Mouse (Mus musculus) v-Abl transformed pro-B cells (cell line): ENCODE results near the gene U2af2.

Source experiments
- in situ Hi-C, 2 experiments: fragments of 400-800 bp; cut with MboI; formaldehyde crosslinking; loops; one replicate each; pipeline ENCODE4 v1.15.1; 2025; ENCODE audit not compliant: unreplicated experiment in 2 of 2

Gene U2af2

DNA sequence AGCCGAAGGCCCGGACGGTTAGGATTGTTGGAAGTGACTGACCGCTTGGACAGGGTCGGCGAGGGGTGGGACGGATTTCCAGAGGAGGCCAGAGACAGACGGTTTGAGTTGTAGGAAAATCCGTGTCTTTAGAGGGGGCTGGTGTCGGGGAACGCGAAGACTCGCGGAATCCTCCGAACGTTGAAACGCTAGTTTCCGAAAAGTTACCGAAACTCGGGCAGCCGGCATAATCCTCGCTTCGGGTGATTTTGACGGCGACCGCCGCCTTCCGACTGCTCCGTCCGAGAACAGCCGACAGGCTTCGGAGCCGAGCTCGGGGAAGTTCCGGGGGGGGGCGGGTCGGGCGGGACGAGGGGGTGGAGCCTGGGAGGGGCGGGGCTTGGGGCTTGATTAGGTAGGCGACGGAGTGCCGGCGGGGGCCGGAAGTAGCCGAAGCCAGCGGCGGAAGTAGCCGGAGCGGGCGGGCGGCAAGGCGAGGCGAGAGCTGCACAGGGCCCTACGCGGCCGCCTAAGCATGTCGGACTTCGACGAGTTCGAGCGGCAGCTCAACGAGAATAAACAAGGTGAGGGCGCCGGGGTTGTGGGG, at the start of gene U2af2:
U2af2 (plus strand) TSS at position 370 of the 586 bp plus-strand sequence.
- in situ Hi-C loops, result loop anchor here (10.0 to 25.0 kb wide), 2 partner anchors 400 to 1093 kb away; partner anchors contain the start of genes Ppp6r1 (in 1 of the 2) and Zfp787 (in 1 of the 2)

DNA sequence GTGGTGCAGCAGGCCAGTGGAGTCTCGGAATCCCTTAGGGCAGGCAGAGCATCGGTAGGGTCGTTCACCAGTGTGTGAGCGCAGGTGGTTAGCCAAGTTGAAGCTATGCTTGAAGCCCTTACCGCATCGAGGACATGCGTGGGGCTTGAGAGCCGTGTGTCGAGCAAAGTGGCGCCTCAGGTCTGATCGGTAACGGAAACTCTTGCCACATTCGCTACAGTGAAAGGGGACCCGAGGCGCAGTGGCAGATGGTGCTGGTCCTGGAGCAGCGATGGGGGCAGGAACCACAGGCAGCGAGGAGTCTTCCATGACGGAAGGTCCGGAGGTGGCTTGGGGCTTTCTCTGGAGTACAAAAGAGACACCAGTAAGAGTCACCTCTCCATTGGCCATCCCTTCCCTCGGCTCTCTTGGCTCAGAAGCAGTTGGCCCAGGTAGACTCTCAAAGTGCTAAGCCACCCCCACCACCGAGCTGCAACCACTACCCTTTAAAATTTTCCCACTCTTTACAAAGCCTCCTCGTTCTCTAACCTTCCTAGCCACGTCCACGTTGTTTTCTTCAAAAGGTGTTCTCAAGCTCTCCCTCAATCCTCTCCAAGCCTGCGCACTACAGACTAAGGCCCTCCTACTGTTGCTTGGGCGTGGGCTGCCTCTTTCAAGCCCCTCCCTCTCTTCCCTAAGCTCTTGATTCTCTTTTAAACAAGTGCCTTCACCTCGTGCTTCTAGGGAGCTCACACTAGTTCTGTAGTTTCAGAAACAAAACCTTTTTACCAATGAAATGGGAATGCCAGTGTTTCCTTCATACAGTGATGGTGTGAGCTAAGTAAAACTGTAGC, 49.0 kb upstream of the U2af2 start:
- in situ Hi-C loops, result loop anchor here in 1 of 2 experiments (10.0 kb wide), 1 partner anchor 1142 kb away; the partner anchor contains the start of gene Zfp787

GRCm38 (mm10) chr7:5014251-5015117, 47.5 kb upstream of the U2af2 start, which contains the start of the genes Zfp524 and Fiz1:
Gene Zfp524, plus strand, starts transcription at chr7:5014415.
Gene Fiz1, minus strand, starts transcription at chr7:5014697.
- in situ Hi-C loops, result loop anchor here in 1 of 2 experiments (10.0 kb wide), 1 partner anchor 1140 kb away; the partner anchor contains the start of gene Zfp787

- in situ Hi-C loops, result loop anchor here in 1 of 2 experiments (10.0 kb wide), 1 partner anchor 1139 kb away; the partner anchor contains the start of gene Zfp787
These were observed 46.6 kb upstream of the U2af2 start, which contains the start of gene Gm44973 for GRCm38 (mm10) chr7:5015118-5016001. Gene Gm44973, plus strand, starts transcription at chr7:5015496.

- in situ Hi-C loops, result loop anchor here in 1 of 2 experiments (10.0 kb wide), 1 partner anchor 1139 kb away; the partner anchor contains the start of gene Zfp787
These were observed 45.9 kb upstream of the U2af2 start for GRCm38 (mm10) chr7:5016057-5016456.

DNA sequence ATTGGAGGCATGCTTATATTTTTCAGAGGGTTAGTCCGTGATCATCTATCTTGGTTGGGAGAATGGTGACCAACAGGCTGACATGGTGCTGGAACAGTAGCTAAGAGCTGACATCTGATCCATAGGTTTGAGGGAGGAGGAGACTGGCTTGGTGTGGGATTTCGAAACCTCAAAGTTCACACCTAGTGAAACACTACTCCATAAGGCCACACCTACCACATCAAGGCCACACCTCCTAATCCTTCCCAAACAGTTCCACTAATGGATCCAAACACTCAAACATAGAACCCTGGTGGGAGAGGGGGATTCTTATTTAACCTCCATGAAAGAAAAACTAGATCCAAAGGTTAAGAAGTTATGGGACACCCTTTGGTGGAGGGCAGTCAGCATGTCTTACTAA, 45.0 kb upstream of the U2af2 start:
- in situ Hi-C loops, result loop anchor here in 1 of 2 experiments (10.0 kb wide), 1 partner anchor 1138 kb away; the partner anchor contains the start of gene Zfp787

DNA sequence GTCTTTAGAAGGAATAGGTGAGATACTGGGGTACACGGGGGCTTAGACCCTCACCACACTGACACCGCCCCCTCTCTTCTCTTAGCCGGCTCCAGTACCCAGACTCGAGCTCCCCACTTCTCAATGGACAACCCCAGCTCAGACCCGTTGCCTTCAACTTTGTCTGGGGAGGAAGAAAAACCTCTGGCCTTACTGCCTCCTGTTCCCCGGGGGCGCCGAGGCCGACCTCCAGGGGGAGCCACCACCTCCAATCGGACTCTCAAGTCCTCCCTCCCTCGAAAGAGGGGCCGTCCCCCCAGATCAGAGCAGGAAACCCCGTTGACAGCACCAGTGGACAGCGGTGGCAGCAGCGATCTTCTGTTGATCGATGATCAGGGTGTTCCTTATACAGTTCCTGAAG, 44.6 kb upstream of the U2af2 start:
- in situ Hi-C loops, result loop anchor here in 1 of 2 experiments (10.0 kb wide), 1 partner anchor 1137 kb away; the partner anchor contains the start of gene Zfp787

DNA sequence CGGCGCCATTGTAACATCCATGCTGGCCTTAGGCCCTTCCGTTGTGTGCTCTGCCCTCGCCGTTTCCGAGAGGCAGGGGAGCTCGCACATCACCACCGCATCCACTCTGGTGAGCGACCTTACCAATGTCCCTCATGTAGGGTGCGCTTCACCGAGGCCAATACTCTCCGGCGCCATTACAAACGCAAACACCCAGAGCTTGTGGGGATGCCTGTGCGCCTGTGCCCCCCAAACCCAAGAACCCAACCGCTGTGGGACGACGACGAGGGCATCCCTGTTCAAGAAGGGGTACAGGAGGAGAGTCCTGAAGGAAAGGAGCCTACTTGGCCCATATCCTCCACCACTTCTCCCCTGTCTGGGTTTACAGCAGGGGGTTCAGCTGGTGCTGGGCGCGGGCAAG, 44.0 kb upstream of the U2af2 start:
- in situ Hi-C loops, result loop anchor here in 1 of 2 experiments (10.0 kb wide), 1 partner anchor 1137 kb away; the partner anchor contains the start of gene Zfp787

GRCm38 (mm10) chr7:5019576-5019975, 42.4 kb upstream of the U2af2 start:
- in situ Hi-C loops, result loop anchor here in 1 of 2 experiments (10.0 kb wide), 1 partner anchor 1135 kb away; the partner anchor contains the start of gene Zfp787

DNA sequence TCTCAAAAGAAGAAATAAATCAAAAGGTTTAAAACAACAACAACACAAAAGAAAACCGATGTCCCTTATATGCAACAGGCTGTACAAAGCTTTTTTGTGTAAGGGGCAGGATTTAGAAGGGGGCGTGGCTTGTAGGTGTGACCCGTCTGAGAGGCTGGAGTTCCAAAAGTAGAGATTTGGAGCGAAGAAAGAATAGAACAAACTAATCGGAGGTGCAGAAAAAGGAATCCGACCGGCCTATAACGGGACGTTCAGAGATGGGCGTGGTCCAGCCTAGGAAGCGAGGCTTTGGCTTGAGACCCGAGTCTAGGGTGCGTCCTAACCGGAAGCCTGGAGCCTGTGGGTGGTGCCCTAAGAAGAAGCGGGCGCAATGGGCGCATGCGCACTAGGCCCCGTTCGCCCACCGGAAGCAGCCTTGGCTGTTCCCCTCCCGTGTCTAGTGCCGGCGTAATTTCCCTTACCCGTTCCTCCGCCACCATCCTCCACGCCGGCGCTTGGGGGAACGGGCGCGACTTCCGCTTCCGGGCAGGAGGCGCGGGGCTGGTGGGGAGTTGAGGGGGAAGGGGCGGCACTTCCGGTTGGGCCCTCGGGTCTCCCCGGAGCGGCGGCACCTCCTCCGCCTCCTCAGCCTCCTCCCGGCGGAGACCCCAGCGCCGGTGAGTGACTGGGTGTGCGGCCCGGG, 41.8 kb upstream of the U2af2 start, which contains the start of the genes Zfp865 and Ccdc106:
Zfp865 (plus strand) TSS at position 377 of the 682 bp plus-strand sequence.
Ccdc106 (plus strand) TSS at position 554 of the 682 bp plus-strand sequence.
- in situ Hi-C loops, result loop anchor here in 1 of 2 experiments (10.0 kb wide), 2 partner anchors 215 to 1135 kb away; partner anchors contain the start of gene Zfp787

- in situ Hi-C loops, result loop anchor here in 1 of 2 experiments (10.0 kb wide), 1 partner anchor 216 kb away; no protein-coding TSS in a partner anchor
These were observed 41.3 kb upstream of the U2af2 start for GRCm38 (mm10) chr7:5020685-5021084.

DNA sequence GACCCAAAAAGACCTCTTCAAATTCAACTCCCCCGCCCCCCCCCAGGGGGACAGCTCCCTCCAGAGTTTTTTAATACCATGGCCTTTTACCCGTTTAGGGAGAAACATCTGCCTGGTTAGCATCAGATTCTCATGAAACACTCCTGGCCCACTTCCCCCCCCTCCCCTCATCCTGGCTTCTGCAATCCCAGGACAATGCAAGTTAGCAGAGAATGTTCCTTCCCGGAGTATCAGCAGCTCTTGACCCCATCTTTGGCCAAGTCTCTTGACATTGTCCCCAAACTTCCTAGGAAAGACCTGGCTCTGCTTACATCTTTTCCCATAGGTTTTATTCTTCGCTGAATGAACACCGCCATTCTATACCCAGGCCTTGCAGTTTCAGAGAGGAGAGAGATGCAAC, 40.7 kb upstream of the U2af2 start:
- in situ Hi-C loops, result loop anchor here in 1 of 2 experiments (10.0 kb wide), 1 partner anchor 216 kb away; no protein-coding TSS in a partner anchor

DNA sequence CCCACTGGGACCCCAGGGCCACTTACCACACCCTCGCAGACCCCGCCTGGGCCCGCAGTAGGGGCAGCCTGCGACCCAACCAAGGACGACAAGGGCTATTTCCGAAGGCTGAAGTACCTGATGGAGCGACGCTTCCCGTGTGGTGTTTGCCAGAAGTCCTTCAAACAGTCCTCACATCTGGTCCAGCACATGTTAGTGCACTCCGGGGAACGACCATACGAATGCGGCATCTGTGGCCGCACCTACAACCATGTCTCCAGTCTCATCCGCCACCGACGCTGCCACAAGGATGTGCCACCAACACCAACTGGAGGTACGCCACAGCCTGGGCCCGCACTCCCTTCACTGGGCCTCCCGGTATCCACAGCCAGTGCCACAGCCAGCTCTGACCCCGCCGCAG, 32.4 kb upstream of the U2af2 start:
- in situ Hi-C loops, result loop anchor here (10.0 to 25.0 kb wide), 2 partner anchors 225 to 1742 kb away; partner anchors contain the start of genes Myadm (in 1 of the 2) and Prkcg (in 1 of the 2)

GRCm38 (mm10) chr7:5029946-5030345, 32.0 kb upstream of the U2af2 start:
- in situ Hi-C loops, result loop anchor here (10.0 to 25.0 kb wide), 3 partner anchors 225 to 1743 kb away; partner anchors contain the start of genes Myadm (in 1 of the 2), Prkcg (in 1 of the 2) and Zfp787 (in 1 of the 2)

- in situ Hi-C loops, result loop anchor here in 1 of 2 experiments (10.0 to 25.0 kb wide), 2 partner anchors 1124 to 1743 kb away; partner anchors contain the start of genes Myadm, Prkcg and Zfp787
These were observed 31.2 kb upstream of the U2af2 start for GRCm38 (mm10) chr7:5030554-5031275.

- in situ Hi-C loops, result loop anchor here in 1 of 2 experiments (10.0 to 25.0 kb wide), 2 partner anchors 1123 to 1744 kb away; partner anchors contain the start of genes Myadm, Prkcg and Zfp787
These were observed 30.4 kb upstream of the U2af2 start for GRCm38 (mm10) chr7:5031496-5031895.
